Mouse (Mus musculus) olfactory bulb, adult 2 months (tissue): ENCODE results near the gene Hnrnpul1.

Experiments used
- CTCF ChIP-seq: fragments of 200-500 bp; IDR thresholded peaks from 2 replicates; pipeline ENCODE4 v1.5.1; 2012; ENCODE audit warnings: low read depth, mild to moderate bottlenecking, low read length, moderate library complexity; ENCODE audit not compliant: insufficient read depth
- POLR2A ChIP-seq: fragments of 200-500 bp; IDR thresholded peaks from 2 replicates; pipeline ENCODE4 v1.6.1; 2012; ENCODE audit warnings: mild to moderate bottlenecking, low read depth, low read length, moderate library complexity; ENCODE audit not compliant: insufficient read depth

- no peak for TF ChIP-seq CTCF
- TF ChIP-seq POLR2A, result no peak
Observed at GRCm38 (mm10) chr7:25801031-25801430, 46.5 kb upstream of the Hnrnpul1 start.
